Mouse (Mus musculus) bone marrow macrophage, adult 2 months (primary cell): Measurements from ENCODE around the gene Srp68. TPM values are rescaled to one million over a fixed set of nuclear protein-coding genes. Genes with fewer than 3 reads are reported as not detected.

Source experiments
- H3K27ac ChIP-seq: 2 replicates; pipeline ENCODE4 v1.5.1; 2012; ENCODE audit warnings: low read depth, low read length; ENCODE audit not compliant: insufficient read depth
- H3K4me1 ChIP-seq: 2 replicates; pipeline ENCODE4 v1.6.1; 2012; ENCODE audit warnings: low read length; ENCODE audit not compliant: control insufficient read depth, insufficient read depth
- H3K4me3 ChIP-seq: 2 replicates; pipeline ENCODE4 v1.5.1; 2012; ENCODE audit warnings: mild to moderate bottlenecking, low read length, moderate library complexity; ENCODE audit not compliant: insufficient read depth
- CTCF ChIP-seq: IDR thresholded peaks from 2 replicates; pipeline ENCODE4 v1.5.1; 2012; ENCODE audit warnings: low read depth, mild to moderate bottlenecking, low read length, moderate library complexity
- POLR2A ChIP-seq: IDR thresholded peaks from 2 replicates; pipeline ENCODE4 v1.6.1; 2012; ENCODE audit warnings: mild to moderate bottlenecking, low read depth, low read length, borderline replicate concordance
- polyA plus RNA-seq: library from polyadenylated mRNA; stranded (reverse); fragments of >200 nt; gene quantifications from 2 replicates; pipeline ENCODE4 v1.2.4, GENCODE M21; 2012; ENCODE audit not compliant: missing spikeins, insufficient read depth, insufficient read length

The Srp68 gene
- polyA plus RNA-seq, 1 experiment: 43.7 TPM

GRCm38 (mm10) chr11:116268313-116268712 lies 5.7 kb downstream of the Srp68 start:
- Histone ChIP-seq H3K27ac (no peak overlapping the region), H3K4me1 (peaks cover 11% of the 10 kb centered on the region), H3K4me3 (no peak overlapping the region)
- TF ChIP-seq CTCF (no peak), POLR2A (no peak)

- Histone ChIP-seq H3K27ac (no peak overlapping the region), H3K4me1 (peaks cover 10% of the 10 kb centered on the region), H3K4me3 (no peak overlapping the region)
- TF ChIP-seq POLR2A (no peak), CTCF (no peak)
Observed at GRCm38 (mm10) chr11:116267637-116268036, 6.4 kb downstream of the Srp68 start.

- Histone ChIP-seq H3K27ac (no peak overlapping the region), H3K4me1 (peaks cover 4% of the 10 kb centered on the region), H3K4me3 (no peak overlapping the region)
- TF ChIP-seq CTCF (no peak), POLR2A (no peak)
Observed at GRCm38 (mm10) chr11:116265850-116266249, 8.2 kb downstream of the Srp68 start.

GRCm38 (mm10) chr11:116265352-116265751 lies 8.7 kb downstream of the Srp68 start:
- TF ChIP-seq CTCF: no peak
- no peak for TF ChIP-seq POLR2A
- no peak overlapping the region for H3K4me3 ChIP-seq
- H3K4me1 ChIP-seq: peaks cover 4% of the 10 kb centered on the region
- no peak overlapping the region for H3K27ac ChIP-seq

- H3K4me3 ChIP-seq: no peak overlapping the region
- H3K4me1 ChIP-seq: peaks cover 3% of the 10 kb centered on the region
- H3K27ac ChIP-seq: no peak overlapping the region
- no peak for TF ChIP-seq CTCF
- TF ChIP-seq POLR2A: no peak
Observed at GRCm38 (mm10) chr11:116260259-116260658, 13.8 kb downstream of the Srp68 start.

- no peak overlapping the region for H3K27ac ChIP-seq
Observed at GRCm38 (mm10) chr11:116259461-116259860, 14.6 kb downstream of the Srp68 start.

GRCm38 (mm10) chr11:116255982-116256675 lies 17.9 kb downstream of the Srp68 start:
- no peak overlapping the region for H3K27ac ChIP-seq
- peaks cover 11% of the 10 kb centered on the region for H3K4me1 ChIP-seq

More at GRCm38 (mm10) chr11:116259461-116259860, 14.6 kb downstream of the Srp68 start:
- Histone ChIP-seq H3K4me3 (no peak overlapping the region), H3K4me1 (peaks cover 11% of the 10 kb centered on the region)
- TF ChIP-seq POLR2A (no peak), CTCF (no peak)

GRCm38 (mm10) chr11:116255090-116255981 lies 18.7 kb downstream of the Srp68 start:
- Histone ChIP-seq H3K27ac (no peak overlapping the region), H3K4me3 (no peak overlapping the region), H3K4me1 (peaks cover 11% of the 10 kb centered on the region)
- no peak for TF ChIP-seq CTCF
- no peak for TF ChIP-seq POLR2A

More at GRCm38 (mm10) chr11:116255982-116256675, 17.9 kb downstream of the Srp68 start:
- TF ChIP-seq CTCF (no peak), POLR2A (no peak)
- no peak overlapping the region for H3K4me3 ChIP-seq

- no peak for TF ChIP-seq CTCF
- TF ChIP-seq POLR2A: no peak
- Histone ChIP-seq H3K4me1 (peaks cover 11% of the 10 kb centered on the region), H3K27ac (no peak overlapping the region), H3K4me3 (no peak overlapping the region)
Observed at GRCm38 (mm10) chr11:116254627-116255026, 19.4 kb downstream of the Srp68 start.

GRCm38 (mm10) chr11:116253076-116253600 lies 20.9 kb downstream of the Srp68 start:
- Histone ChIP-seq H3K4me1 (peaks cover 11% of the 10 kb centered on the region), H3K27ac (no peak overlapping the region), H3K4me3 (no peak overlapping the region)
- TF ChIP-seq CTCF (no peak), POLR2A (no peak)
